Mouse (Mus musculus) testis, postnatal 14 days (tissue): ENCODE measurements around the gene Lbhd1.

ENCODE experiments used
- DNase-seq: peaks from one replicate; pipeline ENCODE4 v3.0.0; 2021; ENCODE audit warnings: low spot score

Gene Lbhd1

DNA sequence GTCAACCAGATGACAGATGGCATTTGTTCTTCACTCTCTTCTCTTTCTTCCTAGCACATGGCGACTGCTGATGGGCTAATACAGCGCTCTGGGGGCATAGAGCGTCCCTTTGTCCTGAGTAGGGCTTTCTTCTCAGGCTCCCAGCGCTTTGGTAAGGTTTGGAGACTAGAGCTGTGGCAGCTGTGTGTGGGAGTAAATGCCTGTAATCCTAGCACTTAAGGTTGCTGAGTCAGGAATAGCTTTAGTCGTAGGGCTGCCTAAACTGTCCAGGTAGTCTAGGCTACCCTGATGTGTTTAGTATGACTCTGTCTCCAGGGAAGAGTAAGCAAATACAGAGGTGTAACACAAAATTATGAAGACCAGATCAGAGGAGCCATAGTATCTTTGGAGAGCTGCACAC is 28.3 kb downstream of the Lbhd1 start:
- no peak for DNase-seq

DNA sequence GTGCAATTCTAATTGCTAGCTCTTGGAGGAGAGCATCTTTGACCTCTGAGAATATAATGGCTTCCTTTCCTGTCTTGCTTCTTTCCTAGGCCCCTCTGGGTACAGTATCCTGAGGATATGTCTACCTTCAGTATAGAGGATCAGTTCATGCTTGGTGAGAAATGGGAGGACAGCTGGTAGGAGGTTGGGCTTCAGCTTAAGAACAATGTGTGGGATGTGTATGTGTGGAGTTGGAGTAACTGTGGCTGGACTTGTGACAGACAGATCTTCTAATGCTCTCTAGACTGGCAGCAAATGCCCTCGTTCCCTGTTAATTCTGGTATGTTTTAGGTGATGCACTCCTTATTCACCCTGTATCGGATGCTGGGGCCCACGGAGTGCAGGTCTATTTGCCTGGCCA is 30.7 kb downstream of the Lbhd1 start:
- no peak for DNase-seq

DNA sequence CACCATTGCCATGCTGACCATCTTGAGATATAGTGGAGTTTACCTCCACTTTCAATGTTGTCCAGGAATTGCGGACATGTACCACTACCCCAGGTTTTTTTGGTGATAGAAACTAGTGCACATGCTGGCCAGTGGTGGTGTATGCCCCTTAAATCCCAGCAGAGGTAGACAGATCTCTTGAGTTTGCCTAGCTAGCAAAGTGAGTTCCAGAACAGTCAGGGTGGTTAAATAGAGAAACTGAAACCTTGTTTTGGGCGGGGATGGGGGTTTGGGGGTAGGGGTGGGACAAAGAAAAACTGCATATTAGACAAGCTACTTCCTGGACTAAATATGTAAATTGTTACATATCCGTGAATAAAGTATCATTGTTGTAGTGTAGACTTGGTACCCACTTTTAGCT is 35.5 kb downstream of the Lbhd1 start:
- no peak for DNase-seq

DNA sequence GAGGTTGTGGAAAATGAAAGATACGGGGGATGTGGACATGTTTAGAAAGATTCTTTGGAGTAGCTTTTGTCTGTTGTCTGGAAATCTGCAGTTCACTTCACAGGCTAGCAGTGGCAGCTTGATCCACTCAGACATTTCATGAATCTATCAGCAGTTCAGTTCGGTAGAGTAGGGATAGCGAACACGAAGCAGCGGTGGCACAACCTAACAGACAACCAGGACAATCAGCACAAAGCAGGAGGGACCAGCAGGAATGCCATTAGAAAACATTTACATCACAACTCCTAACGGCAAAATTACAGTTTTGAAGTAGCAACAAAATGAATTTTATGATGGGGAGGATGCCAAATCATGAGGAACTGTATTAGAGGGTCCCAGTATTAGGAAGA is 36.1 kb downstream of the Lbhd1 start:
- no peak for DNase-seq

DNA sequence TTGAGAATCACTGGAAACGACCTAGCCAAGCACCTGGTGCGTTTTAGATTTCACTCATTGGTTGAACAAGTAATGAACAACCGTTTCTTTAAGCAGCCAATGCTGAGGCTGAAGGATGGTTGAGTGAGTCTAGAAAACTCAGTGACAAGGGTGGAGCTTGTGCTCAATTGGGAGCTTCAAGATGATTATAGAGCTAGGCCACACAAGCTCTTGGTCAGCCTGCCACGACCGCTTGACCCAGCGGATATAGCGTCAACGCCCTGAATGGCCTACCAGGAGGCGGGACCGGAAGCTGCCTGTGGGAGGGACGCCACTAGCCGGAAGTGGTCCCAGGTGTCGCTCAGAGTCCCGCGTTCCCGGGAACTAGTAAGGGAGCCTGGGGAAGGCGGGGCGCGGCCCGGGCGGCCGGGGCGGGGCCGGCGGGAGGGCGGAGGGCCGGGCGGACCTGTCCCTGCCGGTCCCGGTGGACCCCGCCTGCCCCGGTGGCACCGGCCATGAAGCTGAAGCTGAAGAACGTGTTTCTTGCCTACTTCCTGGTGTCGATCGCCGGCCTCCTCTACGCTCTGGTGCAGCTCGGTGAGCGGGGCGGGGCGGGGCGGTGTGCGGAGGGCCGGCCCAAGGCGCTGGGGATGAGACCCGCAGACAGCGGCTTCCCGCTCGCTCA is 36.7 kb downstream of the Lbhd1 start, which contains the start of gene B3gat3:
Gene B3gat3, plus strand, starts transcription at position 302 of the 664 bp plus-strand sequence.
- peak; percentile 93 for DNase-seq

DNA sequence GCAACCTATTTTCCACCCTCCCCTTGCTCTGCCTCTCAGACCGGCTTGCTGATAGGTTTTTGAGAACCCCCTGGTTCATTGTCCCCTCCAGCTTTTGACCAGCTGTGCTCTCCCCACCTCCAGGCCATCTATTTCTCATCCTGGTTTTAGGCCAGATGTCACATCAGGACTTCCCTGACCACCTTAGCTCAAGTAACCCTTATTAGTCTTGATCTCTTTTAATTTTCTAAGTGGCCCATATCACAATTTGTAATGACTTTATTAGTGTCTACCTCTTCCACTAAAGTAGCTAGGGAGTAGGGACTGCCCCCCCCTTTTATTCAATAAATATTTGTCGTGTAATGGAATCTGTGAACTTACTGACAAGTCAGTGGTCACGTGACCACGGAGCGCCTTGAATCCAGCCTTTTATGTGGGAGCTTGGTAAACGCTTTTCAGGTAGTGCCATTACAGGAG is 37.3 kb downstream of the Lbhd1 start:
- DNase-seq = no peak

DNA sequence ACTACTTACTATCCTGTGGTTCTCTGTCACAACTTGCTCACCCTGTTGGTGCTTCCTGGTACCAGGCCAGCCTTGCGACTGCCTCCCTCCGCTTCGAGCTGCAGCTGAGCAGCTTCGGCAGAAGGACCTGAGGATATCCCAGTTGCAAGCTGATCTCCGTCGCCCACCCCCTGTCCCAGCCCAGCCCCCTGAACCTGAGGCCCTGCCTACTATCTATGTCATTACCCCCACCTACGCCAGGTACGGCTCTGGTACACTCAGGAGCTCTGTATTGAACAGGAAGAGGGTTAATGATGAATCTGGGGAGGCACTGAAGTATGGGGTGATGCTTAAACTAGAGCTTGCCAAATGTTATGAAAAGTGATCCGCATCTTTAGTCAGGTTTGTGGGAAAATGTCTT is 38.2 kb downstream of the Lbhd1 start:
- DNase-seq = no peak

DNA sequence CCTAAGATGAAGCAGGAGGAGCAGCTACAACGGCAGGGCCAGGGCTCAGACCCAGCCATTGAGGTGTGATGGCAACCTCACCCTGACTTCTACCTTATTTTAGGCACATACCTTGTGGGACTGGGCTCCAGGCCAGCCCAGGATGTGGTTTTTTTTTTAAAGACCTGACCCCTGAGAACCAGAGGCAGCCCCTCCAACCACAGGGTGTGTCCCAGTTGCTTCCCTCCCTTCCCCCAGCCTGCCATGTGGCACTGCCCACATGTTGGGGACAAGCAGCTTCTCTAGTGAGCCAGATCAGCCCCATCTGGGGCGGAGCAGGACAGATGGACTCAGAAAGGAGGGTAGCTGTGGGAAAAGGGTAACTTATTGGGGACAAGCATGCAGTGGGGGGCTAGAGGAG is 43.2 kb downstream of the Lbhd1 start:
- DNase-seq = no peak

DNA sequence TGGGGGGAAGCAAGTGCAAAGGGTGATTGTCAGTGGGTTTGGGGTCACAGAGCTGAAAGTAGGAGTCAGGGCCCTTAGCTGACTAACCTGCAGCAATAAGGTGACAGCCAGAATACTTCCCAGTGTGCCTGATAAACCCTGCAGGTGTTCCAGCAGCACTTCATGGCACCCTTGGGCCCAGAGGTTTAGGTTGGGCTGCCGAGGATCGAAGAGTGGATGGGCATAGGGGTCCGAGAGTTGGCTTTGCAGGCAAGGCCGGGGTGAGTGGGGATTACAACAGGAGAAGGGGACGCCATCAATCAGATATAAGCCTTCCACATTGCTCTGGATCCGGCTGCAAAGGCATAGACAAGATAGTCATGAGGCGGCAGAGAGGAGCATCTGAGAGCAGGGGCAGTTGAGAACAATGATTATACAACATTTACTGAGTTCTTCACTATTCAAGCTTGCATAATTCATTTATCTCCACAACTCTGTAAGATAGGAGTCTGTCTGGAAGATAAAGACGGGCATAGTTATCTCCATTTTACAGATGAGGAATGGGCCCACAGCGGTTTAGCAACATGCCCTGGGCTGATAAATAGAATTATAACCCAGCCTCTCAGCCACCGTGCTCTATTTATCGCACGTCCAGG is 44.5 kb downstream of the Lbhd1 start:
- DNase-seq = no peak

DNA sequence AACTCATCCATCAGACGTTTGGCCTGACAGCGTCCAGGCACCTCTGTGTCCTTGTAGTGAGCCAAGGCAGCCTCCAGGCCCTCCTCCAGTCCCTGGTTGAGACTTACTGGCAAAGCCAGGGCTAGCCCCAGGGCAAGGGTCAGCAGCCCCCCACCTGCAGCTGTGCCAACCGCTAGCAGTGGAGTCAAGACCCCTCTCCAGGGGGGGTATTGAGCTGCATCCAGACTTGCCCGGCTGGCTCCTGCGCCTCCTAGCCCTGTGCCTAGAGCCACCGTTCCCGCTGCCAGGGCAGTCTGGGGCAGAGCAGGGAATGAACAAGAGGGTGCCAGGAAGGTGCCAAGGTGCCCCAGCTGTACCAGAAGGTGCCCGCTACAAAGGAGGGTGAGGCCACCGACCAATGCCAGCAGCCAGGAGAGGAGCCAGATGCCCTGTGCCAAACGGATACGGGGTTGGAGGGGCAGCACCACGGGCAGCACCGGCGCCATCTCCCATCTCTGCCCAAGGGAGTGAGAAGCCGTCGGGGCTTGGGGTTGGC is 45.2 kb downstream of the Lbhd1 start:
- DNase-seq = no peak

DNA sequence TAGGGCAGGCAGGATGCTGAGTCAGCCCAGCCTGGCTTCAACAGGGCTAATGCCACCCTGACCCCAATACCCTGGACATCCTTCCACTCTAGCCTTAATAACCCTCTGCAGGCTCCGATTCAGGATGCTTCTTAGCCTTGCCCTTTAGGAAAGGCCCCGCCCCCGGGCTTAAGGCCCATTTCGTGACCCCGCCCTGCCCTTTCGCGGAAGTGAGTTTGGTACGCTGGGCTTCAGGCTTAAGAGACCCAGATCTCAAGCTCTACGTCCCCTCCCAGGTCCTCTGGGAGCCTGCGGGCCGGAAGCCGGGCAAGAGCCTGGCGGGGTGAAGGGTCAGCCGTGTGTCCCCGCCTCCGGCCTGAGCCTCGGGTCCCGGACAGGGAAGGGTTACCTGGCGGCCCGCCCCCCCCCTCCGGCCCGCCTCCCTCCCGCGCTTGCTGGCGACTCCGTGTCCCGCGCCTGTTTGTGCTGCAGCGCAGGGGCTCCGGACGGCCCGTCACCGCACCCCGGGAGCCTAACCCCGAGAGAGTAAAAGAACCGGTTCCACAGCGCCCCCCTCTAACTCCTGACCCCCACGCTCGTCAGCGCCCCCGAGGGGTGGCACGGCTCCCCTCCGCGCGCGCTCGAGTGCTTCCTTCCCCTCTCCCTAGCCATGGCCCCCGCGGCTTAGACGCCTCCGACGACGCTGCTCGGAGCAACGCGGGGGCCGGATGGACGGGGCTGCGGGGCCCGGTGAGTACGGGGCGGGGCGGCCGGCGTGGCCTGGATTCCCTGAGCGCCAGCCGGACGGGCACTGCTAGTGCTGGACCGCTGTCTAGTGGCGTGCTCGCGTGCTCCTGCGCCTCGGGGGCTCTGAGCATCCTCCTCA is 45.9 kb downstream of the Lbhd1 start, which contains the start of the genes Rom1 and Eml3:
Gene Rom1, minus strand, starts transcription at position 133 of the 865 bp plus-strand sequence.
Gene Eml3, plus strand, starts transcription at position 329 of the 865 bp plus-strand sequence.
- peak; percentile 82 for DNase-seq

DNA sequence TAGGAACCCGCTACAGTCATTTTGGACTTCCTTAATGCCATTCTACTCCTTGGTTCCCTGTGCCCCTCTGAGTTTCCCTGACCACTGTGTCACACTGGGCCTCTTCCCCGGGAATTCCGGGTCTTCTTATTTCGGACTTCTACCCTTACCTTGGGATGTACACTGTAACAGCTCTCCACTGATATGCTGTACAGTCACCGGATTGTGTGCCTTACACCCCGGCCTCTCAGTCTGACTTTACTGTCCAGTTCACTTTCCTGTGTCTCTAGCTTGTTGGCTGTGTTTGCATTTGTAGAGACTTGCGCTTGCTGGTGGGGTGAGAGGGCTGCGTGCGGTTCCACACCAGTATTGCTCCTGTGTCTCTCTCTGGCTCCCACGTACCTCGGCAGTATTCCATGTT is 46.6 kb downstream of the Lbhd1 start:
- no peak for DNase-seq

DNA sequence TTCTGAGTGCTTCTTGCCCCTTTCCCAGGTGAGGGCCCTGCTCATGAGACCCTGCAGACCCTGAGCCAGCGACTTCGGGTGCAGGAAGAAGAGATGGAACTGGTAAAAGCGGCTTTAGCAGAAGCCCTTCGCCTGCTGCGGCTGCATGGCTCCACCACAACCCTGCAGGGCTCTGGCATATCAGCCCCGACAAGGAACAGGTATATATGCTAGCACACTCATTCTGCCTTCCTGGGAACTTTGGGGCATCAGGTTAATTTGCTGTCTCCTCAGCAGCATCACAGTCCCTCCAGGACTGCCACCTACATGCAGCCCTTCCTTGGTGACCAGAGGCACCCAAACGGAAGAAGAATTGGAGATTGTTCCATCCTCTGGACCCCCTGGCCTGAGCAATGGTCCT is 47.2 kb downstream of the Lbhd1 start:
- DNase-seq = no peak

DNA sequence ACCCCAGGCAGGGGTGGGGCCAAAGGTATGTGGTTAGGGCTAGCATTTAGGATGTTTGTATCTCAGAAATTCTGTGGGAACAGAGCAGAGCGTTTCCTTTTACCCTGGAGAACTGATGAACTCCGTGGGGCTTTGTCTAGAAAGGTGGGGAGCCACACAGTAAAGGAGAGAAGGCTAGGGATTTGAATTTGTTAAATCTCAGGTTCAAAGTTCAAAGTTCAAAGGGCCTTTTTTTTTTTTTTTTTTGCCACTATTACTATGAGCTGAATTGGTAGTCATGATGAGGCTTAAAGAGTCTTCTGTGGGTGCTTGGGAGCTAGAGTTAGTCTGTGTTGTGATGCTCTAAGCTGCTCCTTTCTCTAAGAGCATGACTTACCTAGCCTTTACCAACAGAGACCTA is 53.2 kb downstream of the Lbhd1 start:
- no peak for DNase-seq

DNA sequence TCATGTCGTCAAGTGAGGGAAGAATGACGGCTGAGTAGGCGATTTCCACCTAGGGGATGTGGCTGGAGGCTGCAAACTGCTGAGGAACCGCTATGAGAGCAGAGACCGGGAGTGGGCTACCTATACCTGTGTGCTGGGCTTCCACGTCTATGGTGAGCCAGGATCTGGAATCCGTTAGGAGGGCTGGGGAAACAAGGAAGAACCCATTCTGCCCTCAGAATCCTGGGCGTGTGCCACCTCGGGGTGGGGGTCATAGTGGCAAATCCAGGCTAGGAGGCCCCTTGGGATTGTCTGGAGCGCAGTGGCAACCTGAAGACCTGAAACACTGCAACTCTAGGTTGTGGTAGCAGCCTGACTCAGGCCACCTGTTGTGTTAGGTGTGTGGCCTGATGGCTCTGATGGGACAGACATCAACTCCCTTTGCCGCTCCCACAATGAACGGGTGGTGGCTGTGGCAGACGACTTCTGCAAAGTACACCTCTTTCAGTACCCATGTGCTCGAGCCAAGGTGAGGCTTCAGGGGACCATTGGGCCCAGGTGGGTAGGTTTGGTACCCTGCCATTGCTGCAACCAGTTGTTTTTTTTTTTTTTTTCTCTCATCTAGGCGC is 57.1 kb downstream of the Lbhd1 start:
- no peak for DNase-seq

DNA sequence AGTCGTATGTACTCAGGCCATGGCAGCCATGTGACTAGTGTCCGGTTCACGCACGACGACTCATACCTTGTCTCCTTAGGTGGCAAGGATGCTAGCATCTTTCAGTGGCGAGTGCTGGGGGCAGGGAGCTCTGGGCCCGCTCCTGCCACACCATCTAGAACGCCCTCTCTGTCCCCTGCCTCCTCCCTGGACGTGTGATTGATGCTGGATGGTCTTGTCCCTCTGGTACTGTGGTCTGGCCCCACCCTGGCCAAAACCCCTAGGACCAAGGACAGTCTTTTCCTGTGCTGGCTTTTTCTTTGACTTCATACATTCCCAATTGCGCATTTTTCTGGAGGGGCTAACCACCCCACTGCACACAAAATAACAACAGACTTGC is 57.6 kb downstream of the Lbhd1 start:
- no peak for DNase-seq

DNA sequence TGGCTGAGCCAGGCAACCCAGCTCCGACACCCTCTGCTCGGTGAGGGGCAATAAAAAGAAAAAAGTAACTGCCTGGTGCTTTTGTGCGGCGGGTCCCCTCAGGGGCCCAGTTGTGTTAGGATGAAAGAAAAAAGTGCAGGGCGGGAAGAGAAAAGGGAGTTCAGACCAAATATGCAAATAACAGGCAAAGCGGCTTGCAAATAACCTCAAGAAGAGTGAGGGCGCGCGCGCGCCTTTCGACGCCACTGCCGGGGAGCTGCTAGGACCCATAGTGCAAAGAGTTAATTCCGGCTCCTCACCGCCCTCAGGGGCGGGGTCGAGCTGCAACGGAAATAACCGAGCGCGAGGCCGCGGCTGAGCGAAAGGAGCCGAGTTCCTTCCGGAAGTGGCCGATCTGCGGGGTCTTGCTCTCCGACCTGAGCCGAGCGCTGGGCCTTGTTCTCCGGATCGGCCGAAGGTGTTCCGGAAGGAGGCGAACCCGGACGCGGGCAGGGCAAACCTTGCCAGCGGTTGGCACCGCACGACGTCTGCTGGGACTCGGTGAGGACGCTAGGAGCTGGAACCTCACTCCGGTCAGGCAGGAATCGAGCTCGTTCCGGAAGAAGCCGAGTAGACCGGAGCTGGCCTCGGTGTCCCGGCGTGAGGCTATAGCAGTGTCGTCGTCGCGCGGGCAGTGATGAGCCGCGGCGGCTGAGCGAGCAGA is 58.1 kb downstream of the Lbhd1 start, which contains the start of gene Mta2:
Gene Mta2, plus strand, starts transcription at position 361 of the 703 bp plus-strand sequence.
- peak; percentile 94 for DNase-seq
